Mouse (Mus musculus) cerebellum, adult (tissue): ENCODE data around the gene Rnf183.

Experiments used
- ATAC-seq: cut with Nextera tagmentation; 2 replicates; pipeline ENCODE4 v1.9.2; 2017; ENCODE audit warnings: mild to moderate bottlenecking, moderate library complexity, mixed read lengths; ENCODE audit not compliant: insufficient number of reproducible peaks, low FRiP score, low TSS enrichment

Rnf183 gene

GRCm38 (mm10) chr4:62433939-62434870 is 847 bp downstream of the Rnf183 start:
- no peak for ATAC-seq

GRCm38 (mm10) chr4:62431522-62431921 is 3.5 kb downstream of the Rnf183 start:
- no peak for ATAC-seq

GRCm38 (mm10) chr4:62430678-62431077 is 4.4 kb downstream of the Rnf183 start:
- no peak for ATAC-seq

GRCm38 (mm10) chr4:62429616-62430015 is 5.4 kb downstream of the Rnf183 start:
- ATAC-seq: no peak

- ATAC-seq: peak; percentile 56
Measured at GRCm38 (mm10) chr4:62427978-62428758, 6.9 kb downstream of the Rnf183 start.

- ATAC-seq: no peak
Measured at GRCm38 (mm10) chr4:62425891-62426290, 9.2 kb downstream of the Rnf183 start.

GRCm38 (mm10) chr4:62419091-62419490 is 16.0 kb downstream of the Rnf183 start:
- ATAC-seq: peak; percentile 82

GRCm38 (mm10) chr4:62418448-62418847 is 16.6 kb downstream of the Rnf183 start:
- ATAC-seq: no peak

GRCm38 (mm10) chr4:62411606-62412005 is 23.4 kb downstream of the Rnf183 start:
- ATAC-seq: no peak

GRCm38 (mm10) chr4:62410325-62410724 is 24.7 kb downstream of the Rnf183 start:
- ATAC-seq: no peak

GRCm38 (mm10) chr4:62409615-62410014 is 25.4 kb downstream of the Rnf183 start:
- no peak for ATAC-seq

- ATAC-seq: peak; percentile 98
Measured at GRCm38 (mm10) chr4:62408601-62409282, 26.3 kb downstream of the Rnf183 start, which contains the start of the genes Cdc26 and Prpf4. TSS of gene Cdc26 (minus strand) at chr4:62408642. TSS of gene Prpf4 (plus strand) at chr4:62408797.

- ATAC-seq: peak; percentile 47
Measured at GRCm38 (mm10) chr4:62407730-62408582, 27.1 kb downstream of the Rnf183 start.

GRCm38 (mm10) chr4:62406133-62406532 is 28.9 kb downstream of the Rnf183 start:
- ATAC-seq: no peak

- ATAC-seq: no peak
Measured at GRCm38 (mm10) chr4:62398956-62399355, 36.1 kb downstream of the Rnf183 start.

GRCm38 (mm10) chr4:62397616-62398365 is 37.3 kb downstream of the Rnf183 start:
- ATAC-seq: no peak

- no peak for ATAC-seq
Measured at GRCm38 (mm10) chr4:62395806-62396205, 39.2 kb downstream of the Rnf183 start.

- ATAC-seq: no peak
Measured at GRCm38 (mm10) chr4:62393459-62393858, 41.6 kb downstream of the Rnf183 start.

GRCm38 (mm10) chr4:62391892-62392291 is 43.2 kb downstream of the Rnf183 start:
- ATAC-seq: no peak
